Mouse (Mus musculus) kidney, embryonic 14.5 days (tissue): Measurements from ENCODE around the gene Basp1. TPM values are rescaled to one million over a fixed set of nuclear protein-coding genes. Genes with fewer than 3 reads are reported as not detected.

Experiments
- ATAC-seq: fragments of 200-750 bp; cut with Nextera tagmentation; 2 replicates; pipeline ENCODE4 v1.8.0; 2017; ENCODE audit warnings: moderate number of reproducible peaks, mild to moderate bottlenecking, moderate TSS enrichment, moderate library complexity; ENCODE audit not compliant: low FRiP score, low TSS enrichment
- H3K27ac ChIP-seq: fragments of 300-500 bp; sonication (generic); 2 replicates; pipeline ENCODE4 v1.5.1; 2014; ENCODE audit warnings: low read depth, mild to moderate bottlenecking, low read length, moderate library complexity, mixed read lengths
- H3K27me3 ChIP-seq: fragments of 300-500 bp; sonication (generic); 2 replicates; pipeline ENCODE4 v1.6.1; 2014; ENCODE audit warnings: mild to moderate bottlenecking, low read length; ENCODE audit not compliant: control insufficient read depth, insufficient read depth
- H3K36me3 ChIP-seq: fragments of 300-500 bp; sonication (generic); 2 replicates; pipeline ENCODE4 v1.6.1; 2014; ENCODE audit warnings: low read length, mixed read lengths; ENCODE audit not compliant: control insufficient read depth, insufficient read depth
- H3K4me1 ChIP-seq: fragments of 300-500 bp; sonication (generic); 2 replicates; pipeline ENCODE4 v1.6.1; 2014; ENCODE audit warnings: low read length, mixed read lengths; ENCODE audit not compliant: control insufficient read depth, insufficient read depth
- H3K4me2 ChIP-seq: fragments of 300-500 bp; sonication (generic); replicated peaks from 2 replicates; pipeline ENCODE4 v1.6.1; 2014; ENCODE audit warnings: low read depth, mild to moderate bottlenecking, low read length
- H3K4me3 ChIP-seq: fragments of 300-500 bp; sonication (generic); 2 replicates; pipeline ENCODE4 v1.5.1; 2014; ENCODE audit warnings: mild to moderate bottlenecking, low read length
- H3K9ac ChIP-seq: fragments of 300-500 bp; sonication (generic); 2 replicates; pipeline ENCODE4 v1.6.1; 2014; ENCODE audit warnings: low read depth, mild to moderate bottlenecking, low read length, moderate library complexity
- H3K9me3 ChIP-seq: fragments of 300-500 bp; sonication (generic); 2 replicates; pipeline ENCODE4 v1.6.1; 2016; ENCODE audit warnings: low read length; ENCODE audit not compliant: control insufficient read depth
- WGBS: fragments of 180-500 bp; shearing (Covaris S2); extraction: QIAGEN DNeasy Blood & Tissue Kit; methylation state at CpG from one replicate; pipeline ENCODE4 v1.1.7; 2014; 5-methylcytosine and 5-hydroxymethylcytosine counted together
- polyA plus RNA-seq: library from polyadenylated mRNA; unstranded; fragments of >200 nt; fragmentation: Nextera tagmentation; extraction: Ambion mirVana; gene quantifications from 2 replicates; pipeline ENCODE4 v1.2.1, GENCODE M21; 2014

The Basp1 gene
- polyA plus RNA-seq, 1 experiment from 2014 or later: 23.4 TPM

DNA sequence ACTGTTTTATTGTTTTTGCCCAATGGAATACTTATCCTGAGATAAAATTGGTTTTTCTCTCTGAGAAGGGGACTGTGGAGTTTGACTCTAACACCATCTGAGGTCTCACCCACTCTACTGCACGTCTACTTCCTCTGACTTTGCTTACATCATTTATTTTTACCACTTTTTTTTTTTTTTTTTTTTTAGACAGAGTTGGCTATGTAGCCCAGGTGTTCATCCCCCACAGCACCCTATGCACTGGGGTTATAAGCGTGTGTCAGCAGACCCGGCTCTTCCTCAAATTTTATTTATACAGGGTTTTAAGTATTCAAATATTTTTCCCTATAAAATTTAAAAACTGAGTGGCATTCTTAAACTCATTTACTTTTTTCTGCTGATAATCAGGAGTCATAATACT is 16.6 kb upstream of the Basp1 start:
- no peak overlapping the region for H3K27ac ChIP-seq
- no peak overlapping the region for H3K9ac ChIP-seq
- no peaks in the 10 kb centered on the region for H3K4me1 ChIP-seq
- H3K4me2 ChIP-seq: no peak overlapping the region
- WGBS: 76% methylated on average over 3 of the region's 3 CpGs
- no peak overlapping the region for H3K4me3 ChIP-seq
- no peaks in the 10 kb centered on the region for H3K9me3 ChIP-seq
- ATAC-seq: no peak
- no peaks in the 10 kb centered on the region for H3K27me3 ChIP-seq
- no peaks in the 10 kb centered on the region for H3K36me3 ChIP-seq

DNA sequence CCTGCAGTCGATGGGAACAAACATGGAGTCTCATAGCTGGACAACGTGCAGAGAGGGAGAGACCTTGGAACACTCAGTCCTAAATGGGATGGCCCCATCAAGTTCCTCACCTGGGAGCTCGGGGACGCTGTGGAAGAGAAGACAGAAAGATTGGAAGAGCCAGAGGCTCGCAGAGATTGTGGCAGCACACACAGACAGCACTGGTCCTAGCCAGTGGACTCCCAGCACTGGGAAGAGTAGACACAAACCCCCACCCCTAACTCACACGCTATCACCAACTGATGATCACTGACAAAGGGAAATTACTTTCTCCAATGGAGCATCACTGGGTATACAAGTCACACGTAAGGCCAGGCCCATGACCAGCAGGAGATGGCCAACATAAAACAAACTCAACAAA is 15.4 kb upstream of the Basp1 start:
- WGBS: 69% methylated on average over 7 of the region's 7 CpGs
- no peak for ATAC-seq
- no peak overlapping the region for H3K4me3 ChIP-seq

DNA sequence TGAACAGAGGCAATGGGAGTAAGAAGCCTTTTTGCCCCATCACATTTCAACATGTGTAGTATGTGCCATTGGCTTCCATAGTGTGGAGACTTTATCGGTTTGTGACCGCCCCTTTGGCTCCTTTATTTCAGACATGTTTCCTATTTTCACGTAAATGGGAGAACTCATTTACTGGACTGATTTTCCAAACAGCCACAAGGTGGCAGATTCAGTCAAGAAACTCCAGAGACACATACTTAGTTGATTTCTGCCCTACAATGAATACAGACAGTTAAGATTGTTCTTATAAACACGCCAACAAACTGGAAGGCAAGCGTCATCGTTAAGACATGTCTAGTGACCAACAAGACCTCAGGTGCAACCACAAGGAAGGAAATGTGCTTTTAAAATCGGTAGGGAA is 15.0 kb upstream of the Basp1 start:
- H3K27me3 ChIP-seq: no peaks in the 10 kb centered on the region
- H3K4me2 ChIP-seq: no peak overlapping the region
- H3K9me3 ChIP-seq: no peaks in the 10 kb centered on the region
- no peaks in the 10 kb centered on the region for H3K4me1 ChIP-seq
- no peak overlapping the region for H3K27ac ChIP-seq
- no peak overlapping the region for H3K4me3 ChIP-seq
- ATAC-seq: no peak
- 46% methylated on average over 7 of the region's 7 CpGs for WGBS
- no peak overlapping the region for H3K9ac ChIP-seq
- no peaks in the 10 kb centered on the region for H3K36me3 ChIP-seq

More for the DNA sequence above, 15.4 kb upstream of the Basp1 start:
- Histone ChIP-seq H3K4me2 (no peak overlapping the region), H3K4me1 (no peaks in the 10 kb centered on the region), H3K27ac (no peak overlapping the region), H3K36me3 (no peaks in the 10 kb centered on the region), H3K9ac (no peak overlapping the region), H3K9me3 (no peaks in the 10 kb centered on the region), H3K27me3 (no peaks in the 10 kb centered on the region)

DNA sequence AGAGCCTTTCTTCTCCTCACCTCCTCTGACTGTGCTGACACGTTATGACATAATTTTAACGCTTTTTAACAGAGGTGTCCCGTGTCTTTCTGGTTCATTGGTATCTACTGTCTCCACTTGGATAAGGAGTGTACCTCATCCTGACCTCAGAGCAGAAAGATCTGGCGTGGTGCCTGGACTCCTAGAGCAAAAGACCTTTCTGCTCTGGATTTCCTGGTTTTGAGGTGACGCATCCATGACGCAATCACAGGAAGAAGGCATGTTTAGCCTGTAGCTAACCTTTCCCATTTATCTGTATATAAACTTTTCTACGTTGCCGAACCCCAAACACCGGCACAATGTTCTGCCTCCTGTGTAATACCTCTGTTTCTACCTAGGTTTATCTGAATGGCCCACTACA is 6.7 kb upstream of the Basp1 start:
- Histone ChIP-seq H3K9me3 (no peaks in the 10 kb centered on the region), H3K4me1 (no peaks in the 10 kb centered on the region), H3K36me3 (no peaks in the 10 kb centered on the region), H3K9ac (no peak overlapping the region), H3K27ac (no peak overlapping the region), H3K27me3 (no peaks in the 10 kb centered on the region), H3K4me3 (no peak overlapping the region), H3K4me2 (no peak overlapping the region)
- 91% methylated on average over 9 of the region's 9 CpGs for WGBS
- ATAC-seq: no peak

DNA sequence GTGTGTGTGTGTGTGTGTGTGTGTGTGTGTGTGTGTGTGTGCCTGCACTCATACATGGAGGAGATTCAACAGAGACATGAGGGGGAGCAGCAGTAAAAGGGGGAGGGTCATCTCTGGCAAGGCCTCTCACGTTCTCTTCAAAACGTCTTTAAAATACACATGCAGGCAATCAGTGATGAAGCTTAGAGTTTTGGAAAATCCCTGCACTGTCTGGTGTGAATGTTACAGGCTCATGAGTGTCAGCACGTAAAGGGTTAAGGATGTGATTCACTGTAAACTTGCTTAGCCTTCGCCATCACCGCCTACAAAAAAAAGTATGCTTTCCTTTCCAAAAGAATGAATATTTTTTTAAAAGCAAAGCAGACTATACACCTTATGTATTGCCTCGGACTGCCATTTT is 2.8 kb upstream of the Basp1 start:
- ATAC-seq: no peak
- no peak overlapping the region for H3K27ac ChIP-seq
- no peaks in the 10 kb centered on the region for H3K9me3 ChIP-seq
- no peak overlapping the region for H3K4me3 ChIP-seq
- H3K36me3 ChIP-seq: no peaks in the 10 kb centered on the region
- no peak overlapping the region for H3K4me2 ChIP-seq
- H3K4me1 ChIP-seq: peaks cover 2% of the 10 kb centered on the region; the same call in 1 of the 2 replicates
- H3K9ac ChIP-seq: no peak overlapping the region
- WGBS: 68% methylated on average over 6 of the region's 6 CpGs
- no peaks in the 10 kb centered on the region for H3K27me3 ChIP-seq

DNA sequence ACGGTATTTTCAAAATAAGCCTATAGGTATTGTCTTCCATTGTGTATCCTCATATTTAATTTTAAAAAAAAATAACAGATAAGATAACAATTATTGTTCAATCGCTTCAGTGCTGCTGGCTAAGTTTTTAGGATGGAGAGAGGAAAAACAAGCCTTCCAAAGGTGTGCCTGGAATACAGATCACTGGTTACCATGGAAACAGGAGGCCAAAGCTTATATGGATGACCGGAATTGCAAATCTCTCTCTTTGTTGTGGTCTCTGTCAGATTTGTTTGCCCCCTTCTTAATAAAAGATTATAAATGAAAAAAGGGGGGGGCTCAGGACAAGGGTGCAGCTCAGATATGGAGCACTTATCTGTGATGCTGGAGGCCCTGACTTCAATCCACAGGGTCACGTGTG is 2.4 kb upstream of the Basp1 start:
- Histone ChIP-seq H3K4me2 (no peak overlapping the region), H3K4me3 (no peak overlapping the region), H3K27ac (no peak overlapping the region), H3K9me3 (no peaks in the 10 kb centered on the region), H3K27me3 (no peaks in the 10 kb centered on the region), H3K4me1 (peaks cover 2% of the 10 kb centered on the region; the same call in 1 of the 2 replicates), H3K36me3 (no peaks in the 10 kb centered on the region), H3K9ac (no peak overlapping the region)
- no peak for ATAC-seq
- WGBS: 68% methylated on average over 4 of the region's 4 CpGs

DNA sequence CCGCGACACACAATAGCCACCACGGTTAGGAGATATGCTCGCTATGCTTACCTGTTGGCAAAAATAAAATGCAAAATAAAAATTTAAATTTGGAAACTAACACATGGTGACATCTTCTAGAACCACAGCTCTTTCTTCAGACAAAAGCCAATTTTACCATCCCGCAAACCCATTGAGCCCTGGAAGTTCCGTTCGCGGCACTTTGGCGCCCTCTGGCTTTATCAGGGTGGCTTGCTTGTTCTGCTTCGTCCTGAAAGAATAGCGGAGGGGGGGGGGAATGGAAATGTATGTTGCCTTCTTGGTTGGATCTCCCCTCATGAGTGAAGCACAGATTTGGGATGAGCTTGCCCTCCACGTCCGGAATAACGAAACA is 1.2 kb upstream of the Basp1 start:
- ATAC-seq: peak; percentile 11; the same call in 1 of the 2 replicates
- Histone ChIP-seq H3K4me1 (peaks cover 2% of the 10 kb centered on the region; the same call in 1 of the 2 replicates), H3K27ac (no peak overlapping the region), H3K4me2 (peak overlapping the region; percentile 79), H3K4me3 (peak overlapping the region; percentile 84), H3K9ac (peak overlapping the region; percentile 94; the same call in 1 of the 2 replicates), H3K9me3 (no peaks in the 10 kb centered on the region), H3K27me3 (no peaks in the 10 kb centered on the region), H3K36me3 (no peaks in the 10 kb centered on the region)
- under 1% methylated on average over 14 of the region's 14 CpGs for WGBS

DNA sequence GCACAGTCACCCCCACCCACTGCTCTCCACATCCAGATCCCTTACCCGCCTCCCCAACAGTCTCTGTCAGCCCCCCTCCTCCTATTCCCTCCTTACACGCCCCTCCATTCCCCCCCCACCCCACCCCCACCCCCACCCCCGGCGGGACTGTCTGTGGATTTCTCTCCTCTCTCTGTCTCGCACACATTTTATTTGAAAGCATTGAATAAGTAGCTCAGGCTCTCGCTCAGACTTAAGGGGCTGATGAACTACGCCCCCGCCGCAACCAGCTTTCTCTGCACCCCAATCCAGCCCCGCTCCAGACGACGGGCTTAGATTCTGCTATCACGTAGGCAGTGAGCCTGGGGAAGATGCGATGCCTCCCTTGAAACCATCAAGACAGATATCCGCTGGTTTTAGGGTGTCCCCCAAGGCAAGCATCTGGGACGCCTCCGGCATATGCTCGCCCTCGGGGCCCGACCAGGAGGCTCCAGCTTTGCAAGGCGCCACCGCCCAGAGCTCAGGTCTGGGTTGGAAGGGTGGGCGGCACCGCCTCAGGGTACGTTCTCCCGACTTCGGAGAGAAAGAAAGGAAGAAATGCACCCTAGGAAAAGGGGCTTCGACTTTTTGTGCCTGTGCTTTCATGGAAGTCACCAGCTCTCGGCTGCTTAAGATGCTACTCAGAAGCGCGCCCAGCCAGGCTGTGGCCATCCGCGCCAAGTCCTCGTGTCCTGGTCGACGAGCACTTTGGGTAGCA is 615 bp upstream of the Basp1 start:
- ATAC-seq: peak; percentile 61
- H3K36me3 ChIP-seq: no peaks in the 10 kb centered on the region
- under 1% methylated on average over 34 of the region's 36 CpGs for WGBS
- H3K27me3 ChIP-seq: no peaks in the 10 kb centered on the region
- peak overlapping the region; percentile 71 for H3K27ac ChIP-seq
- H3K4me3 ChIP-seq: peak overlapping the region; percentile 84
- no peaks in the 10 kb centered on the region for H3K9me3 ChIP-seq
- peak overlapping the region; percentile 79 for H3K4me2 ChIP-seq
- H3K4me1 ChIP-seq: peaks cover 2% of the 10 kb centered on the region; the same call in 1 of the 2 replicates
- peak overlapping the region; percentile 94 for H3K9ac ChIP-seq

DNA sequence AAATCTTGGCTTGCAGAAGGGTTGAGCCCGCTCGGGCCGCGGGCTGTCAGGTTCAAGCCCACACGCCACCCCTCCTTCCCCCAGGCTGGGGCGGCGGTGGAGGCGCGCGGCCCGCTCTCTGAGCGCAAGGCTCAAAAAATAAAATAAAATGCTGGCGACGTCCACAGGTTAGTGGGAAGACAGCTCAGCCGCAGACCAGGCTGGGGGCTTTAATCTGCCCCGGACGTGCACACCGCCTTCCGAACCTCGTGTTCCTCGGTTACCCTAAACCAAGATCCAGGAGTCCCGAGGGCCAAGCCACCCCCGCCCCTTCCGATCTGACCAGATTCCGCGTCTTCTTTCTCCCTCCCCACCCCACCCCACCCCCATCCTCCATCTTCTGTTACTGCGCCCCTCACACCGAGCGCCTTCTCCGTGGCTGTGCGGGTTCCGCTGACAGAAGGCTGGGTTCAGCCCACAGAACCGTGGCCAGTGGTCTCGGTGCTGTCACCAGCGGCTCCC is 753 bp downstream of the Basp1 start:
- H3K4me1 ChIP-seq: peaks cover 2% of the 10 kb centered on the region; the same call in 1 of the 2 replicates
- peak overlapping the region; percentile 92 for H3K27ac ChIP-seq
- H3K27me3 ChIP-seq: no peaks in the 10 kb centered on the region
- H3K4me2 ChIP-seq: peak overlapping the region; percentile 79
- peak overlapping the region; percentile 94 for H3K9ac ChIP-seq
- no peaks in the 10 kb centered on the region for H3K9me3 ChIP-seq
- no peaks in the 10 kb centered on the region for H3K36me3 ChIP-seq
- H3K4me3 ChIP-seq: peak overlapping the region; percentile 84
- WGBS: under 1% methylated on average over 35 of the region's 35 CpGs
- ATAC-seq: peak; percentile 51
